Mouse (Mus musculus): ENCODE results near the gene Pgghg. TPM values are rescaled to one million over a fixed set of nuclear protein-coding genes. Genes with fewer than 3 reads are reported as not detected.

Gene Pgghg
- polyA plus RNA-seq, 2 experiments, result 26.7 to 52.8 TPM

- DNase-seq (ENCODE audit: low spot score), result no peak
- Histone ChIP-seq H3K9me3 (ENCODE audit: control insufficient read depth, low read length) (no peaks in the 10 kb centered on the region), H3K4me2 (replicated peaks; ENCODE audit: low read depth, low read length, severe bottlenecking) (no peak overlapping the region), H3K4me1 (ENCODE audit: control insufficient read depth, insufficient read depth, low read length) (peaks cover 56% of the 10 kb centered on the region), H3K27me3 (ENCODE audit: control insufficient read depth, insufficient read depth, low read length) (no peaks in the 10 kb centered on the region), H3K27ac (replicated peaks; ENCODE audit: low read depth, low read length) (peak overlapping the region; percentile 49; the same call in 1 of the 2 replicates), H3K4me3 (replicated peaks; ENCODE audit: low read length) (no peak overlapping the region), H3K36me3 (ENCODE audit: control insufficient read depth, insufficient read depth, low read length) (peaks cover 47% of the 10 kb centered on the region), H3K9ac (ENCODE audit: low read depth, low read length, severe bottlenecking) (no peak overlapping the region)
- no peak for TF ChIP-seq POLR2A (IDR thresholded peaks at IDR 0.05; ENCODE audit: borderline replicate concordance, extremely low read depth, insufficient read depth, insufficient read length)
- WGBS, result 60% methylated on average over 6 of the region's 6 CpGs
- ATAC-seq (ENCODE audit: low FRiP score, low read depth), result no peak
Measured at GRCm38 (mm10) chr7:140951765-140952164, 10.6 kb downstream of the Pgghg start.

- Histone ChIP-seq H3K4me2 (replicated peaks; ENCODE audit: low read depth, low read length, severe bottlenecking) (peak overlapping the region; percentile 3; the same call in 1 of the 2 replicates), H3K27me3 (ENCODE audit: control insufficient read depth, insufficient read depth, low read length) (no peaks in the 10 kb centered on the region), H3K9me3 (ENCODE audit: control insufficient read depth, low read length) (no peaks in the 10 kb centered on the region), H3K4me3 (replicated peaks; ENCODE audit: low read length) (no peak overlapping the region), H3K36me3 (ENCODE audit: control insufficient read depth, insufficient read depth, low read length) (peaks cover 40% of the 10 kb centered on the region), H3K27ac (replicated peaks; ENCODE audit: low read depth, low read length) (no peak overlapping the region), H3K9ac (ENCODE audit: low read depth, low read length, severe bottlenecking) (no peak overlapping the region), H3K4me1 (ENCODE audit: control insufficient read depth, insufficient read depth, low read length) (peaks cover 61% of the 10 kb centered on the region)
- DNase-seq (ENCODE audit: low spot score) (no peak), ATAC-seq (ENCODE audit: low FRiP score, low read depth) (no peak)
- no peak for TF ChIP-seq POLR2A (IDR thresholded peaks at IDR 0.05; ENCODE audit: borderline replicate concordance, extremely low read depth, insufficient read depth, insufficient read length)
- 64% methylated on average over 7 of the region's 7 CpGs for WGBS
Measured at GRCm38 (mm10) chr7:140952441-140952840, 11.2 kb downstream of the Pgghg start.

GRCm38 (mm10) chr7:140953133-140953532, 11.9 kb downstream of the Pgghg start:
- no peak overlapping the region for H3K9ac ChIP-seq (ENCODE audit: low read depth, low read length, severe bottlenecking)
- no peak for DNase-seq (ENCODE audit: low spot score)

GRCm38 (mm10) chr7:140953800-140954732, 12.9 kb downstream of the Pgghg start:
- H3K4me1 ChIP-seq (ENCODE audit: control insufficient read depth, insufficient read depth, low read length), result peaks cover 61% of the 10 kb centered on the region
- WGBS, result 45% methylated on average over 15 of the region's 15 CpGs

More at GRCm38 (mm10) chr7:140953133-140953532, 11.9 kb downstream of the Pgghg start:
- TF ChIP-seq POLR2A (IDR thresholded peaks at IDR 0.05; ENCODE audit: borderline replicate concordance, extremely low read depth, insufficient read depth, insufficient read length), result no peak
- no peak overlapping the region for H3K27ac ChIP-seq (replicated peaks; ENCODE audit: low read depth, low read length)
- H3K36me3 ChIP-seq (ENCODE audit: control insufficient read depth, insufficient read depth, low read length), result peaks cover 34% of the 10 kb centered on the region
- H3K4me2 ChIP-seq (replicated peaks; ENCODE audit: low read depth, low read length, severe bottlenecking), result peak overlapping the region; percentile 86
- ATAC-seq (ENCODE audit: low FRiP score, low read depth), result no peak
- H3K4me3 ChIP-seq (replicated peaks; ENCODE audit: low read length), result no peak overlapping the region
- 80% methylated on average over 11 of the region's 11 CpGs for WGBS
- no peaks in the 10 kb centered on the region for H3K9me3 ChIP-seq (ENCODE audit: control insufficient read depth, low read length)
- H3K27me3 ChIP-seq (ENCODE audit: control insufficient read depth, insufficient read depth, low read length), result no peaks in the 10 kb centered on the region
- H3K4me1 ChIP-seq (ENCODE audit: control insufficient read depth, insufficient read depth, low read length), result peaks cover 61% of the 10 kb centered on the region

GRCm38 (mm10) chr7:140954733-140955071, 13.5 kb downstream of the Pgghg start:
- 0 out of 2 replicates have a peak overlapping the region, but pooled peaks have one; percentile 26 for H3K27ac ChIP-seq (replicated peaks; ENCODE audit: low read depth, low read length)
- H3K9me3 ChIP-seq (ENCODE audit: control insufficient read depth, low read length), result no peaks in the 10 kb centered on the region
- WGBS, result 5% methylated on average over 9 of the region's 9 CpGs
- H3K27me3 ChIP-seq (ENCODE audit: control insufficient read depth, insufficient read depth, low read length), result no peaks in the 10 kb centered on the region
- H3K4me1 ChIP-seq (ENCODE audit: control insufficient read depth, insufficient read depth, low read length), result peaks cover 61% of the 10 kb centered on the region
- peaks cover 19% of the 10 kb centered on the region for H3K36me3 ChIP-seq (ENCODE audit: control insufficient read depth, insufficient read depth, low read length)
- peak overlapping the region; percentile 86 for H3K4me2 ChIP-seq (replicated peaks; ENCODE audit: low read depth, low read length, severe bottlenecking)
- DNase-seq (ENCODE audit: low spot score) (no peak), ATAC-seq (ENCODE audit: low FRiP score, low read depth) (no peak)
- peak overlapping the region; percentile 72 for H3K9ac ChIP-seq (ENCODE audit: low read depth, low read length, severe bottlenecking)
- TF ChIP-seq POLR2A (IDR thresholded peaks at IDR 0.05; ENCODE audit: borderline replicate concordance, extremely low read depth, insufficient read depth, insufficient read length), result no peak
- H3K4me3 ChIP-seq (replicated peaks; ENCODE audit: low read length), result peak overlapping the region; percentile 67

More at GRCm38 (mm10) chr7:140953800-140954732, 12.9 kb downstream of the Pgghg start:
- H3K4me2 ChIP-seq (replicated peaks; ENCODE audit: low read depth, low read length, severe bottlenecking), result peak overlapping the region; percentile 86
- peak overlapping the region; percentile 67 for H3K4me3 ChIP-seq (replicated peaks; ENCODE audit: low read length)
- no peak for TF ChIP-seq POLR2A (IDR thresholded peaks at IDR 0.05; ENCODE audit: borderline replicate concordance, extremely low read depth, insufficient read depth, insufficient read length)
- no peak for ATAC-seq (ENCODE audit: low FRiP score, low read depth)
- peaks cover 25% of the 10 kb centered on the region for H3K36me3 ChIP-seq (ENCODE audit: control insufficient read depth, insufficient read depth, low read length)
- H3K27me3 ChIP-seq (ENCODE audit: control insufficient read depth, insufficient read depth, low read length), result no peaks in the 10 kb centered on the region
- H3K9me3 ChIP-seq (ENCODE audit: control insufficient read depth, low read length), result no peaks in the 10 kb centered on the region
- no peak for DNase-seq (ENCODE audit: low spot score)
- H3K27ac ChIP-seq (replicated peaks; ENCODE audit: low read depth, low read length), result 0 out of 2 replicates have a peak overlapping the region, but pooled peaks have one; percentile 26
- peak overlapping the region; percentile 72 for H3K9ac ChIP-seq (ENCODE audit: low read depth, low read length, severe bottlenecking)

All from limb, embryonic 14.5 days (tissue).